Mouse (Mus musculus): ENCODE measurements around the gene Tmem176b. TPM values are rescaled to one million over a fixed set of nuclear protein-coding genes. Genes with fewer than 3 reads are reported as not detected.
"Not testable (repeated sequence)": the region's sequence is repeated elsewhere in the genome, so short reads cannot be mapped to it uniquely, and the experiment has no call there.

The Tmem176b gene
- polyA plus RNA-seq, 1 experiment, result 36.3 TPM

- peaks cover 33% of the 10 kb centered on the region for H3K36me3 ChIP-seq (replicated peaks; ENCODE audit: low read length)
- peaks cover 23% of the 10 kb centered on the region for H3K4me1 ChIP-seq
- TF ChIP-seq FLI1 (IDR thresholded peaks at IDR 0.05; ENCODE audit: low read length), result no peak
- no peak for TF ChIP-seq GATA1 (IDR thresholded peaks at IDR 0.05; ENCODE audit: borderline replicate concordance, low read length)
- no peak overlapping the region for H3K4me3 ChIP-seq (replicated peaks)
- H3K27me3 ChIP-seq (replicated peaks), result no peaks in the 10 kb centered on the region
- peaks cover 18% of the 10 kb centered on the region for H3K9me3 ChIP-seq
Measured at GRCm38 (mm10) chr6:48831141-48831540, 10.2 kb downstream of the Tmem176b start.

GRCm38 (mm10) chr6:48830241-48830640 lies 11.1 kb downstream of the Tmem176b start:
- H3K4me1 ChIP-seq, result peaks cover 23% of the 10 kb centered on the region
- no peak overlapping the region for H3K4me3 ChIP-seq (replicated peaks)
- no peak for TF ChIP-seq FLI1 (IDR thresholded peaks at IDR 0.05; ENCODE audit: low read length)
- TF ChIP-seq GATA1 (IDR thresholded peaks at IDR 0.05; ENCODE audit: borderline replicate concordance, low read length), result no peak
- H3K36me3 ChIP-seq (replicated peaks; ENCODE audit: low read length), result peaks cover 30% of the 10 kb centered on the region
- H3K9me3 ChIP-seq, result peaks cover 18% of the 10 kb centered on the region
- no peaks in the 10 kb centered on the region for H3K27me3 ChIP-seq (replicated peaks)

GRCm38 (mm10) chr6:48829651-48830050 lies 11.6 kb downstream of the Tmem176b start:
- Histone ChIP-seq H3K9me3 (peaks cover 18% of the 10 kb centered on the region), H3K4me1 (peaks cover 23% of the 10 kb centered on the region), H3K4me3 (replicated peaks) (no peak overlapping the region), H3K27me3 (replicated peaks) (no peaks in the 10 kb centered on the region), H3K36me3 (replicated peaks; ENCODE audit: low read length) (peaks cover 27% of the 10 kb centered on the region)
- TF ChIP-seq GATA1 (IDR thresholded peaks at IDR 0.05; ENCODE audit: borderline replicate concordance, low read length), result no peak
- TF ChIP-seq FLI1 (IDR thresholded peaks at IDR 0.05; ENCODE audit: low read length), result no peak

- no peaks in the 10 kb centered on the region for H3K27me3 ChIP-seq (replicated peaks)
- peaks cover 22% of the 10 kb centered on the region for H3K36me3 ChIP-seq (replicated peaks; ENCODE audit: low read length)
- TF ChIP-seq FLI1 (IDR thresholded peaks at IDR 0.05; ENCODE audit: low read length), result no peak
- no peak for TF ChIP-seq GATA1 (IDR thresholded peaks at IDR 0.05; ENCODE audit: borderline replicate concordance, low read length)
- peaks cover 18% of the 10 kb centered on the region for H3K9me3 ChIP-seq
- H3K4me1 ChIP-seq, result peaks cover 23% of the 10 kb centered on the region
- no peak overlapping the region for H3K4me3 ChIP-seq (replicated peaks)
Measured at GRCm38 (mm10) chr6:48828976-48829375, 12.3 kb downstream of the Tmem176b start.

- peaks cover 10% of the 10 kb centered on the region for H3K4me1 ChIP-seq
- no peaks in the 10 kb centered on the region for H3K36me3 ChIP-seq (replicated peaks; ENCODE audit: low read length)
- TF ChIP-seq GATA1 (IDR thresholded peaks at IDR 0.05; ENCODE audit: borderline replicate concordance, low read length) (no peak), FLI1 (IDR thresholded peaks at IDR 0.05; ENCODE audit: low read length) (no peak)
- no peak overlapping the region for H3K4me3 ChIP-seq (replicated peaks)
- no peaks in the 10 kb centered on the region for H3K9me3 ChIP-seq
- no peaks in the 10 kb centered on the region for H3K27me3 ChIP-seq (replicated peaks)
Measured at GRCm38 (mm10) chr6:48825016-48825415, 16.3 kb downstream of the Tmem176b start.

GRCm38 (mm10) chr6:48821991-48822785 lies 19.1 kb downstream of the Tmem176b start:
- not testable (repeated sequence) for H3K9me3 ChIP-seq; H3K27me3 ChIP-seq (replicated peaks); H3K4me1 ChIP-seq; H3K4me3 ChIP-seq (replicated peaks); H3K36me3 ChIP-seq (replicated peaks; ENCODE audit: low read length)

- no peak for TF ChIP-seq GATA1 (IDR thresholded peaks at IDR 0.05; ENCODE audit: borderline replicate concordance, low read length)
- TF ChIP-seq FLI1 (IDR thresholded peaks at IDR 0.05; ENCODE audit: low read length), result no peak
- H3K36me3 ChIP-seq (replicated peaks; ENCODE audit: low read length), result no peaks in the 10 kb centered on the region
- no peaks in the 10 kb centered on the region for H3K27me3 ChIP-seq (replicated peaks)
- H3K9me3 ChIP-seq, result peaks cover 7% of the 10 kb centered on the region
- no peak overlapping the region for H3K4me3 ChIP-seq (replicated peaks)
- peaks cover 3% of the 10 kb centered on the region; the same call in 1 of the 2 replicates for H3K4me1 ChIP-seq
Measured at GRCm38 (mm10) chr6:48817815-48818214, 23.5 kb downstream of the Tmem176b start.

- Histone ChIP-seq H3K36me3 (replicated peaks; ENCODE audit: low read length) (no peaks in the 10 kb centered on the region), H3K4me1 (peaks cover 3% of the 10 kb centered on the region; the same call in 1 of the 2 replicates), H3K27me3 (replicated peaks) (no peaks in the 10 kb centered on the region), H3K9me3 (peaks cover 7% of the 10 kb centered on the region), H3K4me3 (replicated peaks) (no peak overlapping the region)
- no peak for TF ChIP-seq GATA1 (IDR thresholded peaks at IDR 0.05; ENCODE audit: borderline replicate concordance, low read length)
- TF ChIP-seq FLI1 (IDR thresholded peaks at IDR 0.05; ENCODE audit: low read length), result no peak
Measured at GRCm38 (mm10) chr6:48815013-48815412, 26.3 kb downstream of the Tmem176b start.

- no peaks in the 10 kb centered on the region for H3K4me1 ChIP-seq
Measured at GRCm38 (mm10) chr6:48809494-48810219, 31.6 kb downstream of the Tmem176b start.

GRCm38 (mm10) chr6:48806746-48807145 lies 34.5 kb downstream of the Tmem176b start:
- Histone ChIP-seq H3K4me3 (replicated peaks) (no peak overlapping the region), H3K36me3 (replicated peaks; ENCODE audit: low read length) (no peaks in the 10 kb centered on the region), H3K9me3 (peaks cover 10% of the 10 kb centered on the region), H3K4me1 (peaks cover 3% of the 10 kb centered on the region; the same call in 1 of the 2 replicates), H3K27me3 (replicated peaks) (no peaks in the 10 kb centered on the region)
- no peak for TF ChIP-seq GATA1 (IDR thresholded peaks at IDR 0.05; ENCODE audit: borderline replicate concordance, low read length)
- TF ChIP-seq FLI1 (IDR thresholded peaks at IDR 0.05; ENCODE audit: low read length), result no peak

More at GRCm38 (mm10) chr6:48809494-48810219, 31.6 kb downstream of the Tmem176b start:
- TF ChIP-seq GATA1 (IDR thresholded peaks at IDR 0.05; ENCODE audit: borderline replicate concordance, low read length) (no peak), FLI1 (IDR thresholded peaks at IDR 0.05; ENCODE audit: low read length) (no peak)
- Histone ChIP-seq H3K27me3 (replicated peaks) (no peaks in the 10 kb centered on the region), H3K9me3 (peaks cover 8% of the 10 kb centered on the region), H3K36me3 (replicated peaks; ENCODE audit: low read length) (no peaks in the 10 kb centered on the region), H3K4me3 (replicated peaks) (no peak overlapping the region)

All from megakaryocyte, embryonic 14.5 days (primary cell).